Mouse (Mus musculus) megakaryocyte, embryonic 14.5 days (primary cell): ENCODE measurements at regions not wholly inside any gene's neighbourhood (a gene's known extent, or its start where the extent isn't known, plus 50 kb on each side); places are given as distances from the start of the nearest gene placed in this dataset.

Source experiments
- FLI1 ChIP-seq: IDR thresholded peaks from 2 replicates; pipeline ENCODE4 v1.6.1; 2012; ENCODE audit warnings: low read length, inconsistent platforms, mixed read lengths
- GATA1 ChIP-seq: IDR thresholded peaks from 3 replicates; pipeline ENCODE4 v1.6.1; 2012; ENCODE audit warnings: mixed read lengths, low read length, inconsistent platforms, borderline replicate concordance

DNA sequence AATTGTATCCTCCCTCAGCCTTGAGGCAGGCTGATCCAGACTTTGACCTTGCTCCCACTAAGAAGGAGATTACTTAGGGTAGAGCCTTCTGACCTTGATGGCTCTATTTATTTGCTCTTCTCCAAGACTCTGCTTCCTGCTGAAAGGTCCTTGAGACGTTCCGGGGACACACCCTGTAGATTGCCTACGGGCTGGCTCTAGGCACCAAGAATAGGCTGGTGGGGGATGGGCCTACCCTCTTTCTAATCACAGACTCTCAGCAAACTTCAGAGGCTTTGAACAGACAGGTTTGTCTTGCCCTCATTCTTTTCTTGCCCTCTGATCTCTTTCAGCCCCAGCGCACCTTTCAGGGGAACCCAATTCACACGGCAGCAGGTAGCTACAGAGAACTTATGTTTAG is 265.4 kb upstream of the Fshr start:
- TF ChIP-seq GATA1 (no peak), FLI1 (no peak)
